Mouse (Mus musculus) megakaryocyte-erythroid progenitor cell, adult 5-6 weeks (primary cell): ENCODE results near the gene Taar2. TPM values are rescaled to one million over a fixed set of nuclear protein-coding genes. Genes with fewer than 3 reads are reported as not detected.

ENCODE experiments used
- ATAC-seq: replicated peaks from 2 replicates; pipeline ENCODE4 v1.8.0; 2016; ENCODE audit warnings: mild to moderate bottlenecking, inconsistent platforms; ENCODE audit not compliant: severe bottlenecking, poor library complexity, low FRiP score, low TSS enrichment
- total RNA-seq, 2 experiments: library from RNA; stranded (forward) in 1 of 2; stranded (reverse) in 1 of 2; fragments of 200-1000, 215-1000 nt in 1 of 2; fragments of >200 nt in 1 of 2; fragmentation: Nextera tagmentation in 1 of 2; gene quantifications; 2 replicates each; pipeline ENCODE4 v1.2.3; 2014 to 2017

Gene Taar2
- total RNA-seq (2014; fragmentation: Nextera tagmentation) (not detected in 2 replicates), total RNA-seq (2017) (not detected in 2 replicates)

DNA sequence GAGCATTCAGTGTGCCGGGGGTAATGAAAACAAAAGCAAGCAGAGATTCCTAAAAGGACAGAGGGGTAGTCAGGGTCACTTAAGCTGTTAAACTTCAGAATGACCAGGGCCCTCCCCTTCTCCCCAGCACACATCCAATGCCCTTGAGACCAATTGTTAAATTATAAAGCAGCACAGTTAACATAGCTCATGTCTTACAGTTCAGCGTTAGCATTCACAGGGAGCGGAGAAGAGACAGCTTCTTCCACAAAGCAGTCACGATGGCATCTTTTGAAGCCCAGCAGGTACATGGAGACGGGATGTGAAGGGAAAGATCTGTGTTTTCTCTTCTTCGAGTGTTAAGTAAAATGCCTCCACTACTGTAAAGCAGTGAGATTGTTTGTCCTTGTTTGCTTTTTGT is at the start of gene Taar2:
Gene Taar2, plus strand, starts transcription at position 261 of the 400 bp plus-strand sequence.
- no peak for ATAC-seq

DNA sequence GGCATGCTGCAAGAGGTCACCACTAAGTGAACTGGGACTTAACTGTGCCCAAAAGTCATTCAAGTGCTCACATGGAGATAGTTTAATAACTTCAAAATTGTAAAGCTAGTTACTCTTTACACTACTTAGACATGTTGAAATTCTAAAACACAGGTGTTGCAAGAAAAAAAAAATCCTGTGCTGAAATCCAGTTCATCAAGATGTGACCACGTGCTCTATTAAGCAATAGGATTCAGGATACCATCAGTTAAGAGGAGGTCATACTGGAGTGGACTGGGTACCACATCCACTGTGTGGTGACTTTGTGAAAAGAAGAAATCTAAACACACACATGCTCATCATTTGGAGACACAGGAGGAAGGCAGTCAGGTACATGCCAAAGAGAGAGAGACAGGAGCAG is 45.4 kb upstream of the Taar2 start:
- ATAC-seq, result no peak

DNA sequence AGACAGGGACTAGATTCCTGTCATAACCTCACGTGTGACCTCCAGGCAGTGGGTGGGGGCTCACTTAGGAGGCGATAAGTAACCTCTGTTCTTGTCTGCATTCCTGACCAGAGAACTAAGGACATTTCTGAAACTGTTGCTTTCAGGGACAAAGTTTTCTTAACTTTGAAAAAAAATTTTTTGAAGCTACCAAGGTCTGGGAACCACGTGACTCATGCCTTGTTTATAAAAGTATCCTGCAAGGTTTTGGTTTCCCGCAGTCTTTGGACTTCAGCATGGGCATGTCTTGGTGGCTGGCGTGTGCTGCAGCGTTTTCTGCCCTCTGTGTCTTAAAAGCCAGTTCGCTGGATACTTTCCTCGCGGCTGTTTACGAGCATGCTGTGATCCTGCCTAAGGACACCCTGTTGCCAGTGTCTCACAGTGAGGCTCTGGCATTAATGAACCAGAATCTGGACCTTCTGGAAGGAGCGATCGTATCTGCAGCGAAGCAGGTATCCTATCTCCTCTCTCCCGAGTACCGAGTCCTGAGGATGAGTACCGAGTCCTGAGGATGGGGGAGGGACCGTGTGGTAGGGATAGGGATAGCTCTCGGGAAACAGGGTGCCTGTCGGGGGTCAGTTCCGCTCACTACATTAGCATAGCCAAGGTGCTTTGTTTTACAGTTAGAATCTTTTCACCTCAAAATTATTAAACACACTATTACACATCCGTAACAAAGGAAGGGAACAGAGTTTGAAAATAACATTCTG is 43.6 kb upstream of the Taar2 start, which contains the start of gene Vnn1:
Gene Vnn1, plus strand, starts transcription at position 88 of the 749 bp plus-strand sequence.
- no peak for ATAC-seq

DNA sequence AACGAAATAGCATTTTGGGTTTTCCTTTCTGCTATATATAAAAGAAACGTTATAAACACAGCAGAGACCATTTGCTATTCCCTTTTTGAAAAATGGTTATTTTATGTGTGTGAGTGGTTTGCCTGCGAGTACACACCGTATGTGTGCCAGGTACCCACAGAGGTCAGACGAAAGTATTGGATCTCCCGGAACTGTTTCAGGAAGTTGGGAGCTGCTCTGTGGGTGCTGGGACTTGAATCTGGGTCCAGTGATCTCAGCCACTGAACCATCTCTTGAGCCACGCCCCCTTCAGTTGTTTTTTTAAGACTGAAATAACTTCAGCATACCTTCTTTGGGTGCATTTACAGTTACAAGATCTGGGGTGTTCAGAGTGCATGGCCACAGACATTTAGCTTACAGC is 43.0 kb upstream of the Taar2 start:
- no peak for ATAC-seq

DNA sequence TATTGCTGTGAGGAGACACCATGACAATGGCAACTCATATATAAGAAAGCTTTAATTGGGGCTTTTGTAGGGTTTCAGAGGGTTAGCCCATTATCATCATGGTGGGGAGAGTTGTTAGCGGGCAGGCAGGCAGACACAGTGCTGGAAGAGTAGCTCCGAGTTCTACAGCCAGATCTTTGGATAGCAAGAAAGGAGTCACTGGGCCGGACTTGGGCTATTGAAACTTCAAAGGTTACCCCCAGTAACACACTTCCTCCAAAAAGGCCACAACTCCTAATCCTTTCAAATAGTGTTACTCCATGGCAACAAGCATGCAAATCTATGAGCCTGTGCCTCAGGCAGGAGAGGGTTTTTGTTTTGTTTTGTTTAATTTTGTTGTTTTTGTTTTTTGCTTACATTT is 37.3 kb upstream of the Taar2 start:
- no peak for ATAC-seq

DNA sequence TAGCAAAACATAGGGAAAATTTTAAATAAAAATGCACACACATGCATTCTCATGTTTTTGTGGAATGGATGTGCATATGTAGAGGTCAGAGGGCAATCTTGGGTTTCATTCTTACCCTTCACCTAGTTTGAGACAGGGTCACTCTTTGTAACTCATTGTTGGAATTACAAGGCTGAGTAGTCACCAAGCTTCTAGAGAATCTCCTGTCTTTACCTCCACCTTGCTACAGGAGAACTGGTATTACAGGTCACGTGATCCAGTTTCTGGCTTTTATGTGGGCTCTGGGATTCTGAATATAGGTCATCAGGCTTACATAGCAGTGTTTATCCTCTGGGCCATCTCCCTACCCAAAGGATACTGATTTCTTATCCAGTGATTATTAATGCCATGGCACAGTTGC is 32.7 kb upstream of the Taar2 start:
- ATAC-seq, result no peak

DNA sequence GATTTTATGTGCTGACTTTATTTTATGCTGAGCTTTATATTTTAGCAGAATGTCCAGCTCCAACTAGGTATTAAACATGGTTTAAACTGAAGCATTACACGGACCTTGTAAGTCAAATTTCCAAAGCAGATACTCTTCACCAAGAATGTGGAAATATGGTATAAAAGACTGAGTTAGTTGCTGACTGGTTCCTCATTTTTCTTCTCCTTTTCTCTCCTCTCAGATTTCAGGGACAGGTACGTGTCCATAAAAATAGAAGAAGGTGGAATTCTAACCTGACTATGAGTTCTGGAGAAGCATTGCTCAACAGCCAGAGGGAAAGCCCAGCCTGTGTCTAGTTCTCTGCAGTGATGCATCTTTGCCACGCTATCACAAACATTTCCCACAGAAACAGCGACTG is 18.3 kb upstream of the Taar2 start, which contains the start of gene Taar1:
Gene Taar1, plus strand, starts transcription at position 301 of the 400 bp plus-strand sequence.
- no peak for ATAC-seq

DNA sequence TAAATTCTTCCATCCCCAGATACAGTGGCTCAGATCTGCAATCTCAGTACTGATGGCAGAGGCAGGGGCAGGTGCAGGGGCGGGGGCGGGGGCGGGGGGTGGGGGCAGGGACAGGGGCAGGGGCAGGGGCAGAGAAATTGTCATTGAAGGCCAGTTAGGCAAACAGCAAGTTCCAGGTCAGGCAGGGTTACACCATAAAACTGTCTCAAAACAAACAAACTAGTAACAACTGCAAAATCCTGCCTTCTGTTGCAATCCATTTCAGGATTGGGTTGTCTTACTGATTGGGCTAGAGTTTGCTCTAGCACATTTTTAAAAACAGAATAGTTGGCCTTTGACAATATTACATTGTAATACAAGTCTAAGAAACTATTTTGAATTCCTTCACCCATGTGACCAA is 15.9 kb upstream of the Taar2 start:
- no peak for ATAC-seq

DNA sequence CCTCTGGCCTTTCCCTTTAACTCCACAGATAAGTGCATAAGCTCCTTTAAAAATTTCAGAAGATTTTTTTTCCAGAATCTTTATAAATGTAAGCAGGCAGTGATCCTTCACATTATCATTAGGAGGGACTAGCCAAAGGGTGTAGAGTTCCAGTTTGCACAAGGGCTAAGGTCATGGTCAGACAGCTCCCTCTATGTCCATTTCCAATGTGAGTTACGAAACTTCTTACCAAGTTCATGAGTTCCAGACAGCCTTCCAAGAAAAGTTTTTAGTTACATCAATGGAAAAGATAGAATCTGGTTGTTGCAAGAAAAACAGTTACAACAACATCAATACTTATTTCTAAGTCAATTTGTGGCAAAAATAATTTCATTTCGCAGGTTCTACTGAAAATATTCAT is 14.4 kb upstream of the Taar2 start:
- no peak for ATAC-seq

DNA sequence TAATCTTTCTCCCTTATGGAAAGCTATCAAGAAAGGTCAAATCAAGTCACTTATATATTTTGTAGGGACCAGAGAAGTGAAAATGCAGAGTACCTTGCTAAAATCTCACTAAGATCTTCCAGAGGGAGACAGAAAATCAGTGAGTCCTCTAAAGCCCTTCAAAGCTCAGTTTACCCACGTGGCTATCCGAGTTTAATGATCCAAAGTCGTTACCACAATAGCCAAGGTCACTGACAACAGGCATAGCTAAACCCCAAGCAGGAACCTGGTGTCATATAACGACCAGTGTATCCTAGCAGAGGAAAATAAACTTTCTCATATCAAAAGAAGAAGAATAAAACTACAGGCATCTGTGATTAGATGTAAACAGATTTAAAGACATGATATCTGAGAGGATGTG is 759 bp upstream of the Taar2 start:
- no peak for ATAC-seq

DNA sequence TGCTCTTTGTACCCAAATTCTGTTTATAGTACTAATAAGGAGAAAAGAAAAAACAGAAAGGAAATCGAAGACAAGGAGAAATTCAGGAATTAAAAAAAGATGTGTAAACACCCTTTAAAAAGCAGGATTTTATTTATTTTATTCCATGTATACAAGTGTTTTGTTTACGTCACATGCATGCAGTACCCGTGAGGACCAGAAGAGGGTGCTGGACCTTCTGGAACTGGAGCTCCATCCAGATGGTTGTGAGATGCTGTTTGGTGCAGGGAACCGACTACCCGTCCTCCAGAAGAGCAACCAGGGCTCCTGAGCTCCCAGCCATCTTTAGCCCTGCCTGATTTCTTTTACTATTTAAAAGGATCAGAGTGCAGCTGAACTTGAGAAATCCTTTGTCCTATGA is 4.1 kb downstream of the Taar2 start:
- no peak for ATAC-seq

DNA sequence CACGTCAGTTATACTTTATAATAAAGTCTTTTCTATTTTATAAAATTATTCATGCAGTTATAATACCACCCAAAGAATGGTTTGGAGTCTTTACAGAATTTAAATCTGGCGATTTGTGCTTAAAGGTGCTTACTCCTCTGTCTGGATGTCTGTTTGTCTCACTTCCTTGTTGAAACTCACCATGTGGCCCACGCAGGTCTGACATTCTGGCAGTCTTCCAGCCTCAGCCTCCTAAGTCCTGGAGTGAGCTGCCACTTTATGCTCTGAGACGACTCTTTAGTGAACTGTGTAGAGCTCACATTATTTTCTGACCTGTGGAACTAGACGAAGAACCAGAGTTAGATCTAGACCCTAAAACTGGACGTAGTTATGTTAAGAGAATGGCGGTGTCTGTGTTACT is 9.7 kb downstream of the Taar2 start:
- ATAC-seq, result no peak

DNA sequence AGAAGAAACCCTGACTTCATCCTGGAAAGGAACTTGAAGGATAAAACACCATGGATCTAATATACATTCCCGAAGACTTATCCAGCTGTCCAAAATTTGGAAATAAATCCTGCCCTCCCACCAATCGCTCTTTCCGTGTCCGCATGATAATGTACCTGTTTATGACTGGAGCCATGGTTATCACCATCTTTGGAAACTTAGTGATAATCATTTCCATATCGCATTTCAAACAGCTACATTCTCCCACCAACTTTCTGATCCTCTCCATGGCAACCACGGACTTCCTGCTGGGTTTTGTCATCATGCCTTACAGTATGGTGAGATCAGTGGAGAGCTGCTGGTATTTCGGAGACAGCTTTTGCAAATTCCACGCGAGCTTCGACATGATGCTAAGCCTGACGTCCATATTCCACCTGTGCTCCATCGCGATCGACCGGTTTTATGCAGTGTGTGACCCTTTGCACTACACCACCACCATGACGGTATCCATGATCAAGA is 11.2 kb downstream of the Taar2 start, which contains the start of gene Taar3:
Gene Taar3, plus strand, starts transcription at position 51 of the 498 bp plus-strand sequence.
- no peak for ATAC-seq

DNA sequence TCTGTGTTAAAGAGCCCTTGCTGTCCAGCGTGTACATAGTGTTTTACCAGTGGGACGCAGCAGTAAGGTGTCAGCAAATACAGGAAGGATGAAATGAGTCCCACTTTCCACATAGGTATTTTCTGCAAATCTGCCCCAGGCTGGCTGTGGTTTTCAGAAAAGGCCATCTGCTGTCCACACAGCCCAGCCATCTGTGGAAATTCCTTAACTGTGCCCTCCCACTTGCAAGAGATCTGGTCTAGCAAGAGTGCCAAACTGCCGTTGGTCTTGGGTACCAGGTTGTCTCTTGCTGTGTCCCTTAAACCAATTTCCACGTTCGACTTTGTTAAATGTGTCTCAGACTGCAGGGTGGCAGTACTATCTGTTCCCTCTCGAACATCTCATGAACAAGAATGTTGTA is 13.3 kb downstream of the Taar2 start:
- ATAC-seq, result no peak

DNA sequence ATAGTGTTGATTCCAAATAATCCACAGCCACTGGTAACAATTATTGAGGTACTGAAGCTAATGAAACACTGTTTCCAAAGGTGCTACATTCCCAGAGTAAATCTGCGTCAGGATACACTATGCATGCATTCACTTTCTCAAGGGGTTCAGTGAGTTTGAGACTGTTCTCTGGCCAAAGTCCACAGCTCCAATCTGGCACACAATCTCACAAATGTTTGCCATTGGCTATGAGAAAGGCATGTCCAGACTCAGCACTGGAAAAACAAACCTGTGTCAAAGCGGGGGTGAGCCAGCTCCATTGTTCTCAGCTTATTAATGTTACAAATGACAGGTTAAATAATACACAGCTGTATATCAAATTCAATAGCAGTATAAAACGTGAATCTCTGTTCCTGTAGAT is 20.7 kb downstream of the Taar2 start:
- no peak for ATAC-seq

DNA sequence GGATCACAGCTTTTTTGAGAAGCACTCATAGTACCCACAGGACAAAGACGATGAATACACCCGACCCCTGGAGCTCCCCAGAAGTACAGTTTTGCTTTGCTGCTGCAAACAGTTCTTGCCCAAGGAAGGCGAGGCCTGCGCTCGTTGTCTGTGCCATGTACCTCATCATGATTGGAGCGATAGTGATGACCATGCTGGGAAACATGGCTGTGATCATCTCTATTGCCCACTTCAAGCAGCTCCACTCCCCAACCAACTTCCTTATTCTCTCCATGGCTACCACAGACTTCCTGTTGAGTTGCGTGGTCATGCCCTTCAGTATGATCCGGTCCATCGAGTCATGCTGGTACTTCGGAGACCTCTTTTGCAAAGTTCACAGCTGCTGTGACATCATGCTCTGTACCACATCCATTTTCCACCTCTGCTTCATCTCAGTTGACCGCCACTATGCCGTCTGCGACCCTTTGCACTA is 22.1 kb downstream of the Taar2 start, which contains the start of gene Taar4:
Gene Taar4, plus strand, starts transcription at position 51 of the 472 bp plus-strand sequence.
- no peak for ATAC-seq

DNA sequence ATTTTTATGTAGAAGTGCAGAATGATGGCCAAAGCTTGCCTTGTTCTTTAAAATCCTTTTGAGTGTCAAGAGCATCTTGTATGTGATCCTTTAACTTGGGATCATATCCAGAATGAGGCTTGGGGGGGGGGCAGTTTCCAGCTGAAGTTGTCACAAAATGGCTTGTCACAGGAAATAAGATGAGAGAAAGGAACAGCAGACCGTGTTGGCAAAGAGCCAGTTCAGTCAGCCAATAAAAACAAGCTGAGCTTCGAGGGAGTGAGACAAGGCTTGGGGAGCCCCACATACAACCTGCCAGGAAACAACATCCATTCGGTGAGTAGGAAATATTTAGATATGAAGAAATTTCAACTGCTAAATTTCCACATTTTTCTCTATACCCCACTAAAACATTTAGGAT is 25.1 kb downstream of the Taar2 start:
- ATAC-seq, result no peak

DNA sequence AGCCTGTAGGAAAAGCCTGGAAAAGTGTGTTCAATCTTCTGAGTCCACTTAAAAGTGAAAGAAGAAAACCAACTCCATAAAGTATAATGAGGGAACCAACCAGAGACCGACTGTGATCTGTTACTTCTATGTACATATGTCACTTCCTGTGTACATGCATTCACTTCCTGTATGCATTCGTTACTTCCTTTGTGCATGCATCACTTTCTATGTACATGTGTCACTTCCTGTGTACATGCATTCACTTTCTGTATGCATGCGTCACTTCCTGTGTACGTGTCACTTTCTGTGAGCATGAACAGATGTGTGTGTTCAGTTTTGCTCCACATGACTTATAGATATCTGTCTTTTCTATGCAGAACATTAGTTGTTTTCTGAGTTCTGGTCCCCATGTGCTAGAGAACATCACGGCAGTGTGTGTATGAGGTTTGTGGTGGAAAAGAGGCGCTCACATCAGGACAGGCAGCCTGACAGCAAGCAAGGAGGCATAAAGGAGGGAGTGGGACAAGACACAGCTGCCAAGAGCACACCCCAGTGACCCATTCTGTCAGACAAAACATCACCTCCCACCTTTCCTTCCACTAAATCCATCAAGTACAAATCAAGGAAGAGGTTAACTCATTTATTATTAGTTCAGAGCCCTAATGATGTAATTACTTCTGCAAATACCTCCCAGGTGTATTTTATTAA is 26.7 kb downstream of the Taar2 start:
- no peak for ATAC-seq

DNA sequence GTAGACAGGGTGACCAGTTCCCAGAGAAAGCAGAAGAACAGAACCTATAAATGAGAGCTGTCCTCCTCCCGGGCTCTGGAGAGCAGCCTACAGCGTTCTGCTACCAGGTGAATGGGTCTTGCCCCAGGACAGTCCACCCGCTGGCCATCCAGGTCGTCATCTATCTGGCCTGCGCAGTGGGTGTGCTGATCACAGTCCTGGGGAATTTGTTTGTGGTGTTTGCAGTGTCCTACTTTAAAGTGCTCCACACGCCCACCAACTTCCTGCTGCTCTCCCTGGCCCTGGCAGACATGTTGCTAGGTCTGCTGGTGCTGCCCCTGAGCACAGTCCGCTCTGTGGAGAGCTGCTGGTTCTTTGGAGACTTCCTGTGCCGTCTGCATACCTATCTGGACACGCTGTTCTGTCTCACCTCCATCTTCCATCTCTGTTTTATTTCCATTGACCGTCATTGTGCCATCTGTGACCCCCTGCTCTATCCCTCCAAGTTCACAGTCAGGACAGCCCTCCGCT is 32.3 kb downstream of the Taar2 start, which contains the start of gene Taar5:
Gene Taar5, plus strand, starts transcription at position 51 of the 510 bp plus-strand sequence.
- ATAC-seq, result no peak

DNA sequence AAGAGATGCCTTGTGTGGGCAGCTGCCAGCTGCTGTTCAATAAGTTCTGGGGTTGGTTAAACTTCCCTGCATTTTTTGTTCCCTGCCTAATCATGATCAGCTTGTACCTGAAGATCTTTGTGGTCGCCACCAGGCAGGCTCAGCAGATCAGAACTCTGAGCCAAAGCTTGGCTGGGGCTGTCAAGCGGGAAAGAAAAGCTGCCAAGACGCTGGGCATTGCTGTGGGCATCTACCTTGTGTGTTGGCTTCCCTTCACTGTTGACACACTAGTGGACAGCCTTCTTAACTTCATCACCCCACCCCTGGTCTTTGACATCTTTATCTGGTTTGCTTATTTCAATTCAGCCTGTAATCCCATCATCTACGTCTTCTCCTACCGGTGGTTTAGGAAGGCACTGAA is 32.9 kb downstream of the Taar2 start:
- ATAC-seq, result no peak
